Mouse (Mus musculus): Measurements from ENCODE around the gene Rad51d.
A peak's percentile ranks its signal among the peaks of the same experiment; 100 is the strongest.
"Not testable (repeated sequence)": the region's sequence is repeated elsewhere in the genome, so short reads cannot be mapped to it uniquely, and the experiment has no call there.

The Rad51d gene

DNA sequence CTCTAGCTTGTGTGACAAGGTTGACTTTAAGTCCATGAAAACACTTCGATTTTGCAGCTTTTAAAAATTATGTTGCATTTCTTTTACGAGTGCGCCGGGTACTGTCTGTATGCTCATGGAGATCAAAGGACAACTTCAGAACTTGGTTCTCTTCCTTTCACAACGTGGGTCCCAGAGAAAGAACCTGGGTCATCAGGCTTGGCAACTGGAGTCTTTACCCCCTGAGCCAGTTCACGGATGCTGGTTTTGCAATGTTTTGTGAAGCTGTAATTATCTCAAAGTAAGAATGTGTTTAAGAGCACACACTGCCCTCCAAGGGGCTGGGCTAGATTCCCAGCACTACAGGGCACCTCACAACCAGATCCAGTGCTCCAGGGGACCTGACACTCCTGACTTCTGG, 36.3 kb downstream of the Rad51d start:
- no peak for DNase-seq

DNA sequence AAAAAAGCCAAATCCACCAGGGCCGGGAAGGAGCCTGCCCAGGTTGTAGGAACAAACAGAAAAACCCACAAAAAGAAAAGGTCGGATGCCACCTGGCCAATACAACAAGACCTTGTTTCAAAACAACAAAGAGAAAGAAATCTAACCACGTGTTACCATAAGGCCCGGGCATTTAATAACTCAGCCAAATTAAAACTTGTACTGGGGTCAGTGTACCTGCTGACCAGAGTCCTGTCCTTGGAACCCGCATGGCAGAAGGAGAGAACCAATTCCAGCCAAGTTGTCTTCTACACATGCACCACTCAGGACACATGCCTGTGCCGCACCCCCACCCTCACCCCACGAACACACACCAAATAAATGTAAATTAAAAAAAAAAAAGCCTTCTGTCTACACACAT, 37.5 kb downstream of the Rad51d start:
- no peak for DNase-seq

DNA sequence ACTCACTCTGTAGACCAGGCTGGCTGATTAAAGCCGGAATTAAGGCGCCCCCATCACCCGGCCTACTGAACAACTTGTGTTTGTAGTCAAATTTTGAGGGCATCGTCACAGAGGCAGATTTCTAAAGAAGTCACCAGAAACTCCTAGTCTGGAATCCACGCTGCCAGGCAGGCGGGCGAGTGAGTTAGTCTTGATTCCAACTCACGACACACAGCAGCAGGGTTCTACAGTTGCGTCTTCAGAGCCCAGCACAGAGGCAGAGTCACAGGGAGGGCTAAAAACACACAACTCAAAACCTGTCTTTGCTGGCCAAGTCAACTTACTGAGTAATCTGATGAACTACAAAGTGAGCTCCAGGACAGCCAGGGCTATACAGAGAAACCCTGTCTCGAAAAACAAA, 37.9 kb downstream of the Rad51d start:
- DNase-seq, result no peak

DNA sequence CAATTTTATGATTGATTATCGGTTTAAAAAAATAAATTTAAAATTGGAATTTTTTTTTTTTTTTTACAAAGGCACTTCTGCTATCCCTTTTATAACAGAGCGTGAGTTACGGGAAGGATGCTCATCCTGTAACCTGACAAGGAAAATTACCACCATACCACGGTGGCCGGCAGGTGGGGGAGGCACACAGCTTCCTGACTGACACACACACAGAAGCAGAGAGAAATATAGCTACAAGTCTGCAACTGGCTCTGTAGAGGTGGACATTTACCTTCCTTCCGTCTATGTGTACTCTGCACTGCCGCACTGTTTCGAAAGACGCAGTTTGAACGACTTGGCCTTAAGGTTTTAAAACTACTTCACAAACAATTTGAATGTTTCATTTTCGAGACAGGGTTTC, 38.3 kb downstream of the Rad51d start:
- DNase-seq, result no peak

DNA sequence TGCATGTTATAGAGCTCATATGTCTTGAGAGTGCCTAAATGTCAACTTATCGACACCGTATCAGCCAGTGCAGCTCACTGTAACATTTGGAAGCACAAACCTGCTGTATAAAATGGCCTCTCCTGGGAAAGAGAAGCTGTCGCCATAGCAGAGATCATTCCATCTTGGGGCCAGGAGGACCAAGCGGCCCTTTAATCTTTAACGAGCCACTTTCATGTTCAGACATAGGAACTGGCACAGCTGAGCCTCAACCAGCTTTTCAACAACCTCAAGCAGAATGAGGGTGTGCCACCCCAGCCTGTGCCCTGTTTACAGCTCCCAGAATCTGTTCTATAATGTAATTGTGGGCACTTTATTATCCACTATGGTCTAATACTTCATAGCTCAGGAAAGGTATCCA, 40.2 kb downstream of the Rad51d start:
- DNase-seq, result no peak

DNA sequence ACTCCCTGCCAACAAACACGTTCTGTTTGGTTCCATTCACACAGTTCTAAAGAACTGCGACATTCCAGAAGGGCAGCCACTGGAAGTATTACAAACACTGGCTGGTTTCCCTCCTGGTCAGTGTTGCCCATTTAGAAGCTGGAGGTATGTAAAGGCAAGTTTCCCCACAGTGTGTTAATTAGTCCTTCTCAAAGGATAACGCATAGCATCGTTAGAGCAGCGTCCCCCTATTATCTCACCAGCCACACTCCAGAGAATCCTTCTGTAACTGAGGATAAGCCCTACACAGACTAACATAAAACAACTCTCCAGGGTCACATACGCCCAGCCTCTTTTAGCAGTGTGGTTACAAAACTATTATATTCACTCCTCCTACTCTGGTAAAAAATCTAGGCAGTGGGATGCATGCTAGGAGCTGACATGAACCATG, 42.8 kb downstream of the Rad51d start:
- no peak for DNase-seq

DNA sequence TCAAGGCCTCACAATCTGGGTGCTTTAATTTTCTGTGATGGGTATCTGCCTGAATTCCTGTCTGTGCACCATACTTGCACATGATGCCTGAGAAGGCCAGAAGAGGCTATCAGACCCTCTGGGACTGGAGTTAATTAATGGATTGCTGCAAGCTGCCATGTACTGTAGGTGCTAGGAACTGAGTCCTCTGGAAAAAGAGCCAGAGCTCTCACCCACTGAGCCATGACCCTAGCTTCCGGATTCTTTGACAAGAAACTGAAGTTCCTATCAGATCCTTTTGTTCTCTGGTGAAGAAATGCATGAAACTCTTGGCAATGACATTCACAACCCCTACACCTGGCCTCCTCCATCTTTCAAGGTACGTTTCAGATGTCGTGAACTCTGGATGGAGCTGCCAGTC, 43.5 kb downstream of the Rad51d start:
- DNase-seq, result no peak

DNA sequence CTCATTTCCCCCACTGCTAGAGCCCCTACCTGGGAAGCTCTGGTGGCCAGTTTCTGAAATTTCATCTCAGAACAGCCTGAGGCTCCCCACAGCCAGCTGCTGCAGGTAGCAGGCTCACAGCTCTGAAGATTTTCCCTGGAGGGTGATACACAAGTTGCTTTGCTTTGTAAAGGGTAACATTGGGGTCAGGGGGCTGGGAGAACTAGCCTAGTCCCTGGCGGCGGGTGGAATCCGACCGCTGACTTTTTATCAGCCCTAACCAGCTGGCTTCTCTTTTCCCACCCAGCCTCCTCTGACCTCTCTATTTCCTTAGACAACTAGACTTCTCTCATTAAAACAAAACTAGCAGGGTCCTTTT, 44.4 kb downstream of the Rad51d start:
- no peak for DNase-seq

DNA sequence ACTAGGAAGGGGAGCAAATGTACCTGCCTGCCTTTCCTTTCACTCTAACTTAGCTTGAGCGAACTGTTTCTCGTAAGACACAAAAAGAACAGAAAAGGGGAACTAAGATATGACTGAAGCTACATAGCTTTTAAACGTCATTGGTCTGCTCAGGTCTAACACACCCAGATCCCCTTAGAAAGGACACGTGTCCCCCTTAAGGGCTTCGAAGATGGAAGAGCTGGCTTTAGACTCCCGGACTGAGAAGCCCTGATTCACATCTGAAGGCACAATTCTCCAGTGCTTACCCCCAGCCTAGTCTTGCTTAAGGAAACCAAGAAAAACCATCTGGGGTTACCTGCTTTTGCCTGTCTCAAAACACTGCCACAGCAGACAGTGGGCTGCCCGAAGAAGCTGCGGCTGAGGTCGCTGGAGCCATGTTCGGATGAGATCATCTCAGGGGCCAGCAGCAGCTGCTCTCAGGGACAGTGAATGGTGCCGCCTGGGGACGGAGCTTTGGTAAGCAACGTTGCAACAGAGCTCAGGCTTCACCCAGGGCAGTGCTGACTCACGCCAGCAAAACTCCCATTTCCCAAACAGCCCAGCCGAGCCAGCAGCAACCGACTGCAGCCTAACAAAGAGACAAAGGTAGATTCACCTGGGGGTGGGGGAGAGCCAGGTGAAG, 44.9 kb downstream of the Rad51d start:
- peak; percentile 74 for DNase-seq

DNA sequence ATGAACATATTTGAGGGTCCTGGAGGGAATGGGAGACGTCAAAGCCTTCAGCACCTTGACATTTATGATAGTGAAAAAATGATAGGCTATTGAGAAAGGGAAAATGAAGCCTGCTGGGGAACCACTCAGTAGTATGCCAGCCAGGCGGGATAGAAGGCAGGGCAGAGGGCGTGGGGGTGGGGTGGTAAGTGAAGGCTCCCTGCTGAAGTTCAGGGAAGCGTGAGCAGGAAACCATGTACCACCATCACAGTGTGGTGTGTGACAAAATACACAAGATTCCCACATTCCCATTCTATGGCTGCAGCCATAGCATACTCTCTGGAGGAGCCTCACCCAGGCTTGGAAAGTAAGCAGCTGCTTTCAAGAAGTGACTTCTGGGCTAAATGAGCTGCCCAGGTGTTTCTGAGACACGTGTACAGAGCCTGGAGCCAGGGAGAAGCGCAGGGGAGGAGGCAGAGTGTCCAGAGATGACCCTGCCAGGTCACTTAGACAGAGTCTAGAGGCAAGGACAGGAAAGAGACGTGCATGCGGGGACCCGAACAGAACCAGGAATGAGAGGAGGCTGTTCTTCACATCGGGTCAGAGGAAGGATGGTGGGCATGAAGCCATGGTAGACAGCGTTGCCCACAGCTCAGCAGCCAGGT, 45.5 kb downstream of the Rad51d start:
- no peak for DNase-seq

DNA sequence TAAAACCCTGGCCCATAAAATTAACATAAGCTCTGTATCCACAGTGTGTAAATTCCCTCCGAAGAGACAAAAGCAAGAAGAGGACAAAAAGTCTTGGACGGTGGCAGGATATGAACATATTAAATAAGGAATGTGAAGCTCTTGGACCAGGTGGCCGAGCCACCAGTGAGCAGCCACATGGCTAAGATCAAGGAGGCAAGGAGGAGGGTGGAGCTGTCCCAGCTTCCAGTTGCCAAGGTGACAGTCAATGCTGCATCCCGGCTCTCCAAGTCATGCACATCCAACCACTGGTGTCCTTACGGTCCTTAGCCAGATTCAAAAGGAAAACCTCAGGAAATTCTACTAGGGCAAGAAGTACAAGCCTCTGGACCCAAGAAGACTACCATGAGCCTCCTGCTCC, 51.9 kb downstream of the Rad51d start:
- no peak for DNase-seq

DNA sequence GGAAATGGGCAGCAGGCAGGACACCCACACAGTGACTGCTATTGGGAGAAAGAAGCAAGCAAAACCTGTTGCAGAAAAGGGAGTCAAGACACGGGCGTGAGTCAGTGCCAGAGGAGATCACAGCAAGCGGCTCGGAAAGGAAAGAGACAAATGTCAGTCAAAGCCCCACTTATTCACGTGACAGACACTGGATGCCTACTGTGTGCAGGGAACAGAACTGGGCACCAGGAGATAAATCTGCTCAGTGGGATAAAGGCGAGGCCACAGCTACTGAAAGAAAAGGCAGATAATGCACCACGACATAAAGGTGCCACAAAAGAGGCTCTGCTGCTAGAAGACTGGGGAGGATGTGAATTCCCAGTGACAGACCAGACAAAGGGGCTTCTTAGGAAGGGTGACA, 52.6 kb downstream of the Rad51d start:
- DNase-seq, result no peak

DNA sequence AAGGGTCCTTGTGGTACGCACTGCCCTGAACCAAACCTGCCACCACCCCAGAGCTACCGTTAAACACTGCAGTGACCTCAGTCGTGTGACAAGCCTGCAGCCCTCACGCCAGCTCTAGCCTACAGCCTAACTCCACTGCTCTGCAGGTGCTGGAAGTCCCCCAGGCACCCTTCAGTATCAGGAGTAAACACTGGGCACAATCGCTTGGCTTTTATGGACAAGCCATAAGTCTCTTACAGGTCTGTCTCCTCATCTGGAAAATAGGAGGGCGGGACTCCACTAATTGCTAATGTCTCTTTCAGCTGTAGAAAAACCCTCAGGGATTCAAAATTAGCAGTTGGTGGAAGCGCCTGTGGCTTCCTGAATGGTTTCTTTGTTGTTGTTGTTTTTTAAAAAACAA, 53.2 kb downstream of the Rad51d start:
- no peak for DNase-seq

DNA sequence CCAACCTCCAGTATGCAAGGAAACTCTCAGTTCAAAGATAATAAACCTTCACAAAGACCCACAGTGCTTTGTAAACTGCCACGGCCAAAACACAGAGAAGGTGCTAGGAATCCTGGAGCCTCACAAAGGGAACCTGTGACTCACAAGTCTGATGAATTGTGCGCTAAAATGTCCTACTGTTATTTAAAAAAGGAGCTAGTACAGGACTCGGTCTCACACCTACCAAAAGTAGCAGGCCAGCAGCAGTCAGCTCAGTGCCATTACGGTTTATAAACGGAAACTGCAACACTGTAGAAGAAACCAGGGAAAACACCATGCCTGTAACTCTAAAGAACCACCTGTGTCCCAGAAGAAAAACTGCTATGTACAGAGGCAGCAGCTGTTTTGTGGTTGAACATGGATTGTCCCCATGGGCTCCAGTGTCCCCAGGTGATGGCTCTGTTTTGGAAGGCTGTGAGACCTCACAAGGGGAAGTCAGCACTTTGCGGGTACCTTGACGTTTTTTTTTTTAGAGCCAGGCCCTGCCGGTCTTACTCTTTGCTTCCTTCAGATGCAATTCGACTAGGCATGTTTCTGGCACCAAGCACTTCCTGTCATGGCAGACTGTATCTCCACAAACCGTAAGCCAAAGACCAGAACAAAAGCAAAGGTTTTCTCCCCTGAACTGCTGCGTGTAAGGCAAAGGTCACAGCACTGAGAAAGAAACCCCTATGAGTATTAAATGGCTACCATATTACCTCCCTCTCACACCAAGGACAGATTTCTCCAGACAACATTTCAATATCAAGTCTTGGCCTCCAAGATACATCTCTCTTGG, 54.6 kb downstream of the Rad51d start:
- no peak for DNase-seq

DNA sequence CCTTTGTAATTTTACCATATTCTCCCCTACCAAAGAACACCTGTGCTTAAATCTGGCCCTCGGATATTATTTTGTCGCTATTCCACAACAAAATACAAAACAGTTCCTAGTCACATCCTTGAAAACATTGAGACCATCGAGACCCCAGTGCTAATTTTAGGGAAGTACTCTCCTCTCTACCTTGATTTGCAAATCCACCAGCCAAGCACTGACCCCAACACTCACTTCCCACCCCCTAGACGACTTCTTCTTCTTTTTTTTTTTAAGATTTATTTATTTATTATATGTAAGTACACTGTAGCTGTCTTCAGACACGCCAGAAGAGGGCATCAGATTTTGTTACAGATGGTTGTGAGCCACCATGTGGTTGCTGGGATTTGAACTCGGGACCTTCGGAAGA, 56.1 kb downstream of the Rad51d start:
- not testable (repeated sequence) for DNase-seq

DNA sequence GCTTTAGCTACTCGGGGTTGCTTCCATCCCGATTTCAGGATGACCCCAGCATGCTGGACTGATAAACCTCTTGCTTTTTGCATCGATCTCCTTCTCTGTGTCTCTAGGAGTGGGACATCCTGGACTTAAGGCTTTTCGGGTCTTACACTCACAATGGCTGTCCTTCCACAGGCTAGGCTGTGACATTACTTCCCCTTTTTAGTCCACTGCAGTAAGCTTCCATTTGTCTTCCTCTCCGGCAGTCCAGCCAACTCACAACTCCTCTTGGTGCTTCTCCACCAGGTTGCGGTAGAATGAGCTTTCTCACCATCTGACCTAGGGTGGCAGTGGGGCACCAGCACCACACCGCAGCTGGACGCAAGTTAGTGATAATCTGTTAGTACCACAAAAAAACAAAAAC, 56.5 kb downstream of the Rad51d start:
- no peak for DNase-seq

DNA sequence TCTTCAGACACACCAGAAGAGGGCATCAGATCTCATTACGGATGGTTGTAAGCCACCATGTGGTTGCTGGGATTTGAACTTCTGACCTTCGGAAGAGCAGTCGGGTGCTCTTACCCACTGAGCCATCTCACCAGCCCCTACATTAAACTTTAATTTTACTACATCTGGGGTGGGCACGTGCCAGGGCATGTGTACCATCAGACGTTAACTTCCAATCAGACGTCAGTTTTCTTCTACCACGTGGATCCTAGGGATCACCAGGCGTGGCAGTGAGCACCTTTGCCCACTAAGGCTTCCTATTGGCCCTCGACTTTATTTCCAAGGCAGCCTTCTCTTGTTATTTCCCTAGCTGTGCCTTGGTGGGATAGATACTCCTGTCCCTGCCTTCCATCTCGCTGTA, 58.0 kb downstream of the Rad51d start:
- DNase-seq, result not testable (repeated sequence)

DNA sequence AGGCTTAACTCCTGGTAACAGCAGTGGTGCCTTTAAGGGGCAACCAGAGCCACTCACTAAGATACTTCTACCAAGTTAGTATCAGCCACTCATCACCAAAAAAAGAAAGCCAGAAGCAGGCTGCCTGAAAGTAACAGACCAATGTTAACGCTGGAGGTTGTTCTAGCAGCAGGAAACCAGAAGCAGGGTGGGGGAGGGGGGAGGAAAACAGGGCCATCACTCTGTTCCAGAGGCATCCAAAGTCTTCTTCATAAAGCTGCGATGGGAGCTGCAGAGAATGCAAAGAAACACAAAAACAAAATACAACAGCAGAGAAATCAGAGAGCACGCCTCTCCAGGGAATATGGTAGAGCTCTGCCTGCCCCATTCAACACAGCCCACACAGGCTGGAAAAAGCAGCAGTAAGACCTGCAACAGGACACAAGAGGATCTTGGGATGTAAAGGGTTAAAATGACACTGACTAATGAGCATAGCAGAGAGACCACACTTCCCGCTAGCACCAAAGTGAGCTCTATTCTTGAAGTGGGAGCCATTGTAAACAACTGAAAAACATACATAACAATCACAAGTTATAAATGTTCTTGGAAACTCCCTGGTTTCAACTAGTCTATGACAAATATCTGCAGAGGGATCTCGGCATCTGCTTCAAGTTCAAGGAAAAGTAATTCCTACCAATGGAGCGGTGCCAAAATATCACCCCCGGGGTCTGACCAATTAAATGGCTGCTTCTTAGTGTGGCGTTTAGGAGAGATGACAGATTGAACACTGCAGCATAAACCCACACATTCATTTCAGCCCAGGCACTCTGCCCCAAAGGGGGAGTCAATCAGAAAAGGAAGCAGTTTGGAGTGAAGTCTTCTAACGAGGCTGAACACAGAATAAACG, 59.2 kb downstream of the Rad51d start:
- DNase-seq, result no peak

DNA sequence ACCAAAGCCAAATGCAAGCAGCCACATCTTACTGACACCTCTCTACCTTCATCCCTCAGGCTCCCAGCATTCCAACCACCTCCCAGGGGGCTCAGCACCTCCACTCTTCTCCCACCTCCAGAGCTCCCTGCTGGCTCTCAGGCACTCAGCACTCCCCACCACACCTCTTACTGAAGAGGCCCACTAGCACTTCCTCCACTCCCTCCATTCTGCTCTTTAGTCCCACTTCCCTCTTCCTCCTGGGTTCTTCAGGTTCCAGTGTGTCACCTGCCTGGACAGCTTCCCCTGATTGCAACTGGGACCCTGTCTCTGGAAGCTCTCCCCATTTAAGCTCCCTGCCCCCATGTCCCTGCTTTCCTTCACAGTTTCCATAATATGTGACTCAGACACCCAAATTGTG, 63.6 kb downstream of the Rad51d start:
- DNase-seq, result no peak
